Mouse (Mus musculus): ENCODE data around the gene Ankrd13a.

DNA sequence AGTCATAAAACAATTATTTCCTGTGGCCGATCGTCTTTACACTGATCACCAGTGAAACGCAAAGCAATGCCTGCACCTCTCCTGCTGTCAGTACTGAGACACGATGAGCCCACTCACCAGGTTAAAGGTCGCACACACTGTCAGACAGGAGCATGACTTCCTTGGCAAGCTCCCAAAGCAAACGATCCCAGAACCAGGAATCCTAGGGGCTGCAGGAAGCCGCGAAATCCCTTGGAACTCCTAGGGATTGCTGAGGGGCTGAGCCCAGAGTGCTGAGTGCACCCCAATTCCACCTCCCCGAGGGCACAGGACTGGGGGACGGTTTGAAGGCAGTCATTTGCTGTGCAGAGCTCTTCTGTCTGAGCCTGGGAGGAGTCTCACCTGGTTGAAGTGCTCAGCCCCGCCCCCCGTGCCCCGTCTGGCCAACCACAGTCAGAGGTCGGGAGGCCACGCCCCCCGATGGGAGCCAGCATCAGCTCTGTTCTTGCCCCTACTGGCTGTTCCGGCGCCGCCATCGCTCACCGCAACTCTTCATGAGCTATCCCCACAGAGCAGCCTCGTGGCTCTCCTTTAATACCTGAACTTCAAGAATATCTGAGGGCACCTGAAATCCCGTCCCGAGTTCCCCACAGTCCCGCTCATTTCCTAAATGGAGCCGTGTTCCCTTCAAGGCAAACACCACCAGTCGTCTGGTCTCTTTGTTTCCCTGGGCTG, 51.7 kb downstream of the Ankrd13a start:
- no peak for TF ChIP-seq CTCF (IDR thresholded peaks at IDR 0.05; ENCODE audit: borderline replicate concordance, insufficient read depth, low read depth, low read length)
- no peak for TF ChIP-seq POLR2A (IDR thresholded peaks at IDR 0.05; ENCODE audit: borderline replicate concordance, insufficient read depth, low read length)
